Mouse (Mus musculus) C2C12 (cell line): ENCODE data around the gene Crybg1.

Source experiments
- CEBPB ChIP-seq: IDR thresholded peaks from one replicate; pipeline ENCODE4 v1.6.1; 2011; ENCODE audit warnings: low read depth, mild to moderate bottlenecking, control low read depth, moderate library complexity
- CTCF ChIP-seq: IDR thresholded peaks from one replicate; pipeline ENCODE4 v1.5.1; 2011; ENCODE audit not compliant: control insufficient read depth, insufficient read depth, insufficient read length
- FOSL1 ChIP-seq: IDR thresholded peaks from one replicate; pipeline ENCODE4 v1.8.0; 2011; ENCODE audit warnings: mild to moderate bottlenecking, low read length; ENCODE audit not compliant: poor library complexity, insufficient read depth, severe bottlenecking
- MAX ChIP-seq: IDR thresholded peaks from one replicate; pipeline ENCODE4 v1.6.1; 2011; ENCODE audit warnings: mild to moderate bottlenecking, control low read depth
- MYOD1 ChIP-seq: IDR thresholded peaks from one replicate; pipeline ENCODE4 v1.6.1; 2011; ENCODE audit warnings: low read depth; ENCODE audit not compliant: control insufficient read depth, insufficient read length
- USF1 ChIP-seq: IDR thresholded peaks from one replicate; pipeline ENCODE4 v1.6.1; 2011; ENCODE audit warnings: low read depth, mild to moderate bottlenecking, control low read depth, moderate library complexity

DNA sequence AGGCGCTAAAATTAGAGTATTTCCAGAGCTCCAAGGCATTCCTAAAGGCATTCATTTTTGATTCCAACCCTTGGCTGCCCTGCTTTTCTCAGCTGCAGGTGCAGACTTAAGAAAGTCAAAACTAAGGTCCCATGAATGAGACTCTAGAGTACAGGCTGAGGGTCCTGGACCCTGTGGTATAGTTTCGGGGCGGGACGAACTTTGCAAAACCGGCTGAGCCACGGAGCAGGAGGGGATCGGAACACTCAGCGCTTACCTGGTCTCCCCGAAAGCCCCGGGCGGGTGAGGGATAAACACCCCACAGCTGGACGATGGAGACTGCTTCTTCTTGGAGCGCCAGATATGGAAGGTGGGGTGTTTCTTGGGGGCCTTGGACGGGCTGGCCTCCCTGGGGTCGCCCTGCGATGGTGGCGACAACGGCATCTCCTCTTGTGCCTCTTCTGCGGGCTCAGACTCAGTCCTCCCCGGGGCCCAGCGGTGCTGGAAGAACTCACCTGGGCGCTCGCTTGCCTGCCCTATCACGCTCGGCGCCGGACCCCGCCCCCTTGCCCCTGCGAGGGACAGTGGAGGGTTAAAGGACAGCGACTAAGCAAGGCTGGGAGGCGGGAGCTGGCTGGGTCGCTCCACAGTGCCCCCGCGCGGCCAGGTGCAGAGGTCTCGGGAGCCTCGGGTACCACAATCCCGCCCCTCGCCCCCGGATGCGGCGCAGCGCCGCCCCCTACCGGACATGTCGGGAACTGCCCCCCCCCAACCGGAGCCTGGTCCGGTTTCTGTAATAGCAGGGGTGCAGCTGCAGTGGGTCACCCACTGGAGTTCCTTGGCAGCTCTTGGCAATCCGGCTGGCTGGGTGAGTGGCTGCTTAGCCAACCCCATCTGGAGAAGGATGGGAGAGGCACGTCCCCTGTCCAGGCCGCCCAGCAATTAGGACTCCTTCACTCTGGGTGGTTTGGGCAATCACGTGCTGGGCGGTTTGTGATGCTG lies at the start of gene Crybg1:
- peak; percentile 14 for TF ChIP-seq CTCF
- TF ChIP-seq CEBPB = no peak
- no peak for TF ChIP-seq USF1
- no peak for TF ChIP-seq MAX
- no peak for TF ChIP-seq MYOD1
- no peak for TF ChIP-seq FOSL1
